Mouse (Mus musculus): Measurements from ENCODE around the gene Crebbp.

Gene Crebbp

DNA sequence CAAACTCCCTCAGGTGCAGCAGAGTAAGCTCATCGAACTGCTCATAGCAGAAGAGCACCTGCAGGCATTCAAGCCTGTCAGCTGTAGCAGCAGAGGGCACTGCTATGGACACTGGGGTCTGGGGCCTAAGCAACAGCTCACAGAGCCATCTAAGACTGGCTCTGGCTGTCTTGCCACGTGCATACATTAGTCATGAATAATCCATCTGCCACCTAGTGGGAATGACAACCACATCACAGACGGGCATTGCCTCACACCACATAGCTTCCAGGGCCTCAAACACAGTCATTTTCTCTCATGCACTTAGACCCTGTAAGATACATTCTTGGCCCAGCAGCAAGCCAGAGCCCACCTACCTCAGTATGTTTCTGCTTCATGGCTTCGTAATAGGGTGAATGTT, 168.3 kb downstream of the Crebbp start:
- no peak for DNase-seq (ENCODE audit: low spot score in 2 of 2)

DNA sequence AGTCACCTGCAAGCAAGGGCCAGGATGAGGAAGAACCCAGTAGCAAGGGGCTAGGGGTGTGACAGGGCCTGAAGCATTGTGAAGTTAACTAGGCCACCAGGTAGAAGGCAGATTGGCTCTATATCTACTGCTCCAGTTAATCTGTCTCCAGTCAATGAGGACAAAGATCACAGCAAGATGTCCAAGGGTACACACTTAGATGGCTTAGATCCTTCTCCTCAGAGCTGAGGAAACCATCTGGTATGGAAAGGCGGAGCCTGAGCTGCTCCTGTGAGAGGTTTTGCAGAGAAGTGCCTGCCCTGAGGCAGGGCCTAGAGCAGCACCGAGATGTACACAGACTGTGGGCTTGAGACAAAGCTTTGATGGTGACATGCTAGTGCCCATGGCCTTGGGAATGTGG, 169.7 kb downstream of the Crebbp start:
- DNase-seq (ENCODE audit: low spot score in 2 of 2), result no peak

DNA sequence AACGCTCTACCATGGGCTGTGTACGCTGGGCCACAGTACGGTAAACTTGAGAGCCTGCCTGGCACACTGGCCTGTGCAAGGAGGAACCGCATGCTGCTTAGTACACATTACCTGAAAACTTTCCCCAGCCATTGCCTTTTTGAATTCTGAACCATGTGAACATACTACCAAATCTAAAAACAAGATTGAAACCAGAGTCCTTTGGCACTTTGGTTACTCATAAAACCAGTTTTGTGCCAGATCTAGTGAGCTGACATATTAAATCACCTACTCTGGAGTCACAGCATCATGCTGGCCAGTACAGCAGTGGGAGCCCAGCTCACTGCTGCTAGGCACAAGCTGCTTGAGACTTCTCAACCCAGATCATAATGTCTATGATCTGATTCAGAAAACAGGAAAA, 172.2 kb downstream of the Crebbp start:
- DNase-seq (ENCODE audit: low spot score in 2 of 2), result no peak

DNA sequence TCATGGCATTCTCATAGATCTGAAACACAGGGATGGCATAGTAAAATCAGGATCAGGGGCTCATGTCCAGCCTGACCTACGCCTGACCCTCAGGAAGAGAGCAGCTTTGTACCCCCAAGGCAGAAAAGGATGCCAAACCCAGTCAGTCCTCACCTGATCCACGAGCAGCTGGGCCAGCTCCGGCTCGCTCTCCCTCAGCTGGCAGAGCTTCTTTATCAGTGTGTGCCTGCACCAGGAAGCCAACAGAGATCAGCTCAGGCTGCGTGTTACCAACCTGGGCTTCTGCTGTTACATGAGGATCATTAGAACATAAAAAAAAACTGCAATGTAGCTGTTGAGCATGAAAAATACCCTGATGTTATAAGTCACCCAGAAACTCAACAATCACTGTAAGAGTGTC, 173.6 kb downstream of the Crebbp start:
- no peak for DNase-seq (ENCODE audit: low spot score in 2 of 2)

- DNase-seq (ENCODE audit: low spot score in 2 of 2), result no peak
Measured at GRCm38 (mm10) chr16:4037690-4038089, 176.1 kb downstream of the Crebbp start.

DNA sequence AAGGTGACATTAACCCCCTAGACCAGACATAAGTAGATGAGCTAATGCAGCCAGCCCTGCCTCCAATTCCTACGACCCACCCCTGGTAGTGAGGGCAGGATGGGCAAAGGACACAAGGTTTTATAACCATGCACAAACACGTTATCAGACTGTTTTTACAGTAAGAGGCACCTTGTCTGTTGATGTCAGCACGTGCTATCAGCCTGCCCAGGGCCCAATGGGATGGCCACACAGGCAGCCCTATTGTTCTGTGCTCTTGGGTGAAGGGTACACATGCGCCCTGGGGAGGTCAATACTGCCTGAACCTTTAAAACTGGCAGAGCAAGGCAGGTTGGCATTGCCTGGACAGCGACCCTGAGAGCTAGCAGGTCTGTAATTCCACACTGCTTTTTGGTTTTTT, 177.0 kb downstream of the Crebbp start, which contains the start of gene Dnase1:
Dnase1 (plus strand) TSS at position 136 of the 400 bp plus-strand sequence.
- no peak for DNase-seq (ENCODE audit: low spot score in 2 of 2)

GRCm38 (mm10) chr16:4035575-4035974, 178.2 kb downstream of the Crebbp start:
- DNase-seq (ENCODE audit: low spot score in 2 of 2), result no peak

GRCm38 (mm10) chr16:4034476-4034875, 179.3 kb downstream of the Crebbp start:
- no peak for DNase-seq (ENCODE audit: low spot score in 2 of 2)

DNA sequence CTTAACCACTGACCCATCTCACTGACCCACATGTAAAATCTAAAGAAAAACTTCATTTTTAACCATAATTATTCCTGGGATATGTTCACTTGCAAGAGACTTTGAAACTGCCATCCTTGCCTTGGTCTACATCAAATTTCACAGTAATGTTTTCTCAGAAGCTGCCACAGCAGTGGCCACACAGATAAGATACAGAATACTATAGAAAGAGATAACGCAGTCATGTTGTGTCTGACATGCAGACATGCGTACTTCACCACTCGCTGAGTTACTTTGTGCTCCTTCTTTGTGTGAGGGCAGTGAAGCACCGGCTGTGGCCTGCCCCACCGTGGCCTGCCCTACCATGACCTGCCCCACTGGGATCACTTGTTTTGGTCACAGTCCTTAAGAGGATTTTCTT, 179.8 kb downstream of the Crebbp start:
- no peak for DNase-seq (ENCODE audit: low spot score in 2 of 2)

- no peak for DNase-seq (ENCODE audit: low spot score in 2 of 2)
Measured at GRCm38 (mm10) chr16:4032341-4032748, 181.5 kb downstream of the Crebbp start.

DNA sequence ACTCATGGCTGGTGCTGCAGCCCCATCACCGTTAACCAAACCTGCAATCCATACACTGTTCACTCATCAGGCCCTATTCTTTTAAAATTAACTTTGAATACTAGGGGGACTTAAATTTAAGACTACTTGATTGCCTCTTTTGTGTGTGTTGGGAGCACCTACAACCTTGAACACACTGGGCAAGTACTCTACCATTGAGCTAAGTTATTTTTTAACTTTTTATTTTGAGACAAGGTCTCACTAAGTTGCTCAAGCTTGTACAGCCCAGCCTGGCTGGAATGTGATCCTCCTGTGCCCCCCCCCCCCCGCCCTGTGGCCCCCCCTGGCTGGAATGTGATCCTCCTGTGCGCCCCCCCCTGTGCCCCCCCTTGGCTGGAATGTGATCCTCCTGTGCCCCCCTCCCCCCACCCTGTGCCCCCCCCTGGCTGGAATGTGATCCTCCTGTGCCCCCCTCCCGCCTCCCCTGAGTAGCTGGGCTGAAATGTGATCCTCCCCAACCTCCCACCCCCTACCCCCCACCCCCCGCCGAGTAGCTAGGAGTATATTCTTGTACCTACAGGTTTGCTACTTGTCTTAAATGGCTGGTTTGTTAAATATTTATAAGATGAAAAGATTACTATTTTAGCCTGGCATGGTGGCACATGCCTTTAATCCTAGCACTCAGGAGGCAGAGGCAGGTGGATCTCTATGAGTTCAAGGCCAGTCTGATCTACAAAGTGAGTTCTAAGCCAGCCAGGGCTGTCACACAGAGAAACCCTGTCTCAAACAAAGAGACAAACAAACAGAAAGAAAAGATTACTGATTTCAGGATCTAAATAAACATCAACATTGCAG, 182.1 kb downstream of the Crebbp start:
- DNase-seq (ENCODE audit: low spot score in 2 of 2), result no peak
